Mouse (Mus musculus) cerebellum, postnatal 10 days (tissue): Measurements from ENCODE around the gene Fam160a1.

Experiments used
- DNase-seq, 2 experiments: peaks; one replicate each; pipeline ENCODE4 v3.0.0; 2021; ENCODE audit warnings: mixed read lengths in 2 of 2

The Fam160a1 gene

DNA sequence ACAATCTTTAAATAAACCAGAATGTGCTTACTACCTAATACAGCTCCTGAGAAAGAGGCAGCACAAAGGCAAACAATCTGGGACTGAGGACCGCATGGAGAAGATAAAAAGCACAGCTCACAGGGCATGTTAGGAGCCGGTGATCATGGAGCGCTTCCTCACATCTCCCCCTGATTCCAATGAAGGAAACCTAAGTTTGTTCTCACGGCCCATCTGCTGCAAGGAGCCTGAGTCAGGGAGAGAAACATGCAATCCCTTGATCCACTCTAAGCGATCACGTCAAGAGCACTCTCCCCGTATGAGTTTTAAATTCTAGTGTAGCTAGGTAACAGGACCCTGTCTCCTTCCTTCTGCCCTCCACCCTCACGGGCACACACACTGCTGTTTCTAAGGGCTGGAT lies 140.0 kb downstream of the Fam160a1 start:
- DNase-seq: no peak

DNA sequence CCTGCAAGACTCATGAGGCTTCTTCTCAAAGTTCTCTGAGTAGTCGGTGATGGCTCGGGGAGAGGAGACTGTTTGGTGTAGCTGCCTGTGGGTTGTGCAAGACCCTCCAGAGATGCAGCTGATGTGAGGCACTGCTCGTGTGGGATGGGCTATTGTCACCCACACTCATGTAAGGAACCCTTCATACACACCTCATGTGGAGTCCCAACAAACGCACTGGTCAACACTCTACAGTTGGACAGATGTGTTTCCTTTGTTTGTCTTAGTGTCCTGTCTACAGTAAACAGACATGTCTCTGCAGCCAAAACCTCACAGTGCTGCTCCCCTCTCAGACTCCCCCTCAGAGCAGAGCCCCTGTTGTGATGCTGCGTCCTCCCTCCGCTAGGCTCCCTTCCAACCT lies 147.2 kb downstream of the Fam160a1 start:
- DNase-seq: no peak

DNA sequence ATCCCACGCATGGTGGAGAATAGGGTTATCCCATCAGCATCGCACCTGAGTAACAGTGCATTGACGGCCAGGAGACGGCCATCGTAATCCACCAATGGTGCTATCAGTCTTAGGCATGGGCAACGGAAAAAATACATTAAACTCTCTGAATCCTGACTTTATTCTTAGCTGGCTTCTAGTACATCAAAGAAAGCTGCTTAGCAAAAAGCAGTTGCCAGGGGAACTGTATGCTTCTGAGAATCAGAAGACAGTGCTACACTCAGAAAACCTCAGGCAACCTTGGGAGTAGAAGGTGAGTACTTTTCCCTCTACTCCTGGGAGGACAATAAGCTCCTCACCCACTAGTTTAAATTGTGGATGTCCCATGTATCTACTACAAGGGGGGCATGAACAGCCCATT lies 149.4 kb downstream of the Fam160a1 start:
- no peak for DNase-seq

DNA sequence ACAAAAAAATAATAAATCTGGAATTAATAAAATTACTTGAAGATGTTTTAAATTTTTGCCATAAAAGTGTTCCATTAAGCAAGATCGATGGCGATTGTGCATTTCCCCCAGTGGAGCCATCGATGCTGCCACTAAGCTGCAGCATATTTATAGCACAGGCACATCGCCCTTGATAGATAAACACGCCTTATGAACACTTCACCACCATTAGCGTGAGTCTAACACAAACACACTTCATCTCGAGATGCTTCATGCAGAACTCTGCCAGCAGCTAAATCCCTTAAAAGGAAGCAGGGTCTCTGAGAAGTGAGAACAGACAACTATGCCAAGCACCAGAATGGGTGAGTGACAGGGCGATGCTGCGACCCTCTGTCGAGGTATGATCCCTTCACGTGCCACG lies 150.4 kb downstream of the Fam160a1 start:
- no peak for DNase-seq

DNA sequence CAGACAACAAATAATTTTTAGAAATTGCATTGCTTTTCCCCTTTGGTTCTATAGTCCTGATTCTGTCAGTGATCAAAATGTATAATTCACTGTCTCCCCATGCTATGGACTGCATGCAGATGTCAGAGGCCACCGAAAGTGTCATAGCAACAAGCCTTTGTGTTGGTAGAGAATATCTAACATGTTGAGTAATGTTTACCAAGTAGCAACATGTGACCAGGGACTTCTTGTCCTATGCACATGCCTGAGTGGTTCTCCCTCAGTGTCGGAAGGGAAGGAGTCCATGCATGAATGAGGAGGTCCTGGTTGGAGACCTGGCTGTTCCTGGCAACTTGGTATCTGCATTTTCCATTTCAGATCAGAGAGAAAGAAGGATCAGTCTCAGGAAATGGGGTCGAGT lies 150.9 kb downstream of the Fam160a1 start:
- no peak for DNase-seq

DNA sequence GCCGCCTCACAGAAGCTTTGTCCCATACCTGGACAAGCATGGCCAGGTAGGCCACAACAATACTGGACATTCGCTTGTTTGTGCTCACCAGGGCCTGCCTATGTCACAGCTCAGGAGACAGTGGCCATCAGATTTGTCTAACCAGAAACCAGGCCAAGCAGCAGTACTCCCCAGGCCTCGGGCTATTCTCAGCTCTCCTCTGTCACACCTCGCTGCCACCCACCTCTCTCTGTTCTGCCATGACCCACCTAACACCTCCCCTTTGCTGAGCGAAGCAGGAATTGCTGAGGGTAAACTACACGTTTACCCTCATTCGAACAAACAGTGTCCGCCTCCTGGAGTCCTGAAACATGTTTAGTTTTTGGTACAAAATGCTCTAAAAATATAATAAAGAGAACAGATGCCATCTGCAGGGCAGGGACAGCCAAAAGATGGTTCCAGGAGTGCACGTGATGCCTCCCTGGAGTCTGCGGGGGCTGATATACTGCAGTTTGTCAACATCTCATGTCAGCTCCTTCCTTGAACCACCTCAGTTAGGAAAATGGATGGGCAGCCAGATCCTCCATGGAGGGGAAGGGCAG lies 152.4 kb downstream of the Fam160a1 start:
- peak; percentile 54 to 62 for DNase-seq

DNA sequence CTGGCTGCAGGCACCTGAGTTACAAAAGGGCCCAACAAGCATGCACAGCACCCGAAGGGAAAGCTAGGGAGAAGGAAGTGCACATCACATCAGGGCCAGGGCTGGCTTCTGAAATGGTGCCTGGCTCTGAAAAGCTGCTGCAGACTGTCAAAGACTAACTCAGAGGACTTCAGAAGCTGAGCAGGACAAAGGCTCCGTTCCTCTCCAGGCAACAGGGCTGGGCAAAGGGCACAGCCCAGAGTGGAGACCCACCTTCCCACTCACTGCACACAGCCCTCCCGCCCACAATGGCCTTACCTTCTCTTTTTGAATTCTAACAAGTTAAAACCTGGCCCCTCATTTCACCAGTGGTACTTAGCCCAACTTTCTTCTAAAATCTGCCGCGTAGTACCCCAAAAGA lies 153.3 kb downstream of the Fam160a1 start:
- DNase-seq: no peak

DNA sequence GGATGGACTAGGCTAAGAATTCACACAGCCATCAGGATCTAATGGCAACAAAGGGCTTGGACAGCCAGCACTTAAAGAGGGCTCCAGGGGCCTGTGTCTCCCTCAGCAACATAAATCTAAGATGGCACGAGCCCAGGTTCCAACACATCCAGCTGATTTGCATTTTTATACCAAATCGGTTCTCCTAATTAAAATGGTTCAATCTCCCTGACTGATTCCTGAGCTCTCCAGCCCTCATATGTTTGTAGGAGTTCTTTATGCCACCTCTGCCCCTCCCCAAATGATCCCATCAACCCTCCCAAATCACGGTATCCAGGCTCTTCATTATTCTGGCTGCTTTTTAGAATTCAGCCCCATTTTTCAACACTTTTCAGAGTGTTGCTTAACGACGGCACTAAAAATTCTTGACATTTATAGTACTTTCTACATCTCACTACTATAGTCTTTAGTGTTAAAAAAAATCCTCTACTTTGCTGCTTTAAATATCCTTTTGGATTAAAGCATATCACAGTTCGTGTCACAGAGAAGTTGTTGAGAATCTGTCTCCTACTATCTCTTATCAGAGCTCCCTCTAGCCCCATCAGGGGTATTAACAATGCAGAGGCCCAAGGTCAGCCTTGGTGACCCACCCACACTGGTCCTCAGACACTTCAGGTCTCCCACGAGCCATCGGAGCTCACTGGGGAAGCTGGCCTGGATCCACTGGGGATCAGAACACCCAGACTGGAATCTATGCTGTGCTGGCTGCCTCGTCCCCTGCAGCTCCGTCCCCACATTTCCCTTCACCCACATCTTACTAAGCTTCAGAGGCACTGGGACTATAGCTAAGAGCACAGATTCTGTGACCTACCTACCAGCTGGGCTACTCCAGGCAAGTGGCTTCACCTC lies 154.9 kb downstream of the Fam160a1 start:
- DNase-seq: no peak

DNA sequence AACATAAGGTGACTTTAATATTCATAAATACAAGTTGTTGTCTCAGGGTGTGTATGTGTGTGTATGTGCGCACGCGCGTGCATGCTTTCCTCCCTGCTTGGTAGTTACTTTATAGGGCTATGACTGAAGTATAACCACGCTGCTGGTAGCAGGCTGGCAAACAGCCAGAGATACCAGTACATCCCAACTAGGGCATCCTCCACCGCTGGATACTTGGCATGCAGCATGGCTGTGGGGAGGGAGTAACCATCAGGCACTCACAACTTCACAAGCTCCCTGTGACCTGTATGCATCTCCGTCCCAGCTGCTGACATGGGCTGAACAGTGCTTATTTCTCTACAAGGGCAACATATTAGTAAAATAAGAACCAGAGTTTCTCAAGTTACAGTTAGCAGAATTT lies 157.4 kb downstream of the Fam160a1 start:
- DNase-seq: peak; percentile 43 to 50

DNA sequence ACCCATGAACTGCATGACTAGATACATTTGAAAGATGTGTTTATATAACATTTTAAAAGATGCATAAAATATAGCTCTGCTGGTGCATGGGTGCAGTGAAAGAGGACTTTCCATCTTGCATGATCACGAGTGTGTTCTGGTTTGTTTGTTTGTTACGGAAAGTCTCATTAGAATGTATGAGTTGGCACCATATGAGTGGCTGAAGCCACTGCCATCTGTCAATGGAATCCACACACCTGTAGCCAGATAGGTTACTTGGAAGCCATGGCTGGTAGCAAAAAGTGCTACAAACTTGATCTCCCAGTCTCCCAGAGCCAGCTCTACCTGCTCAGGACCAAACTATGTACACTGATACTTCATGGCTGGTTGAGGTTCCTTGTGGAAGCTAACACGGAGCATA lies 161.6 kb downstream of the Fam160a1 start:
- DNase-seq: no peak

DNA sequence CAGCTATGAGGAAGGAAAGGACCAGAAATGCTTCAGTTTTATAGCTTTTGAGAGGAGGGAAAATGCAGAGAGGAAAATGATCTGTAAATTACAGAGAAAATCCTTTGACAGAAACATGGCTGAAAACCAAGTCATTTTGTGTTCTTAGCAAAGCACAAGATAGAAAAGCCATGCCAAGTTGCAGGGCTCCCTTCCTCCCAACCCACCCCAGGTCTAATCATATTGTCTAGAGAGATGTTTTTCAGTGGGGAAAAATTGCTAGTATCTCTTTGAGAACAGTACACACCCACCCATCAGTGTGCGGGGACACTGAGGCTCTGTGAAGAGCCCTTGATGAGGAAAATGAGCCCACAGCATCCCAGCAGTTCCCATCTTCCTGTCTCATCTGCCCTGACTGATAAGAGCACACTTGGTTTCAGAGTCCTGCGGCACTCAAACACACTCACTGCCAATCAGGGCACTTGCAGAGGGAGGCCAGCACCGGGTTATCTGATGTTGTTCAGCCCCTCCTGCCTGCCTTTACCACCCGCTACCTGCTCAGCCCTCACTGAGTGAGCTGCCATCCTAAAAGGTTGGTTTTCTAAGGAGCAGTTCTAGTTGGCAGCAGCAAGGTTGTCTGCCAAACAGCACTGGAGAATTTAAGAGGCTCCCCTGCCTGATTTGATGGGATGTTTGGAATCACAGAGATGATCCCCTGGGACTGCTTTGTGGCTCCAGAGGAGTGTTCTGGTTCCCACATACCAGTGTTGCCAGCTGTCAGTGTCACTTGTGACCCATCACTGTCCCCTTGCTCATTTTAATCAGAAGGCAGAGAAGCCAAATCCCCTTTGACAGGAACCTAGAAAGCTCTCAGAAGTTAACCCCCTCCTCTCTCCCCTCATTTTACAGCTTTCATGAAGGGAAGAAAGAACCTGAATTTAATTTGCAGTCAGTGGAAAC lies 164.1 kb downstream of the Fam160a1 start:
- DNase-seq: no peak

DNA sequence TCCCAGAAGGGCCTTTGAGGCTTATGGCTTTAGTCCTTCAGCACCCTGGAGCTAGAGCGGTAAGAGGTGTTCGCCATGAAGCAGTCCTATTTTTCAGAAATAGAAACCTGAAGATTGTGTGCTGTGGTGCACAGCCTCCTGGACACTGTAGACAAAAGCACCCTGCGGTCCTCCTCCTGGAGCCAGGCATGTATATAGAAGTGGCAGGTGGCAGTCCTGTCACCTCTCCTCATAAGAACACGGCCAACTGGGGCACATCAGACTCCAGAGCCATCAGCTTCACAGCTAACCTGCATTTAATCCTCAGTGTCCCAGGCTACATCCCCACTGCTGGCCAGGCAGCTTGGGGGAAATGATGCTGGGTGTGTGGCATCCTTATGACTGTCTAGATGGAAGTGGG lies 167.9 kb downstream of the Fam160a1 start:
- no peak for DNase-seq

DNA sequence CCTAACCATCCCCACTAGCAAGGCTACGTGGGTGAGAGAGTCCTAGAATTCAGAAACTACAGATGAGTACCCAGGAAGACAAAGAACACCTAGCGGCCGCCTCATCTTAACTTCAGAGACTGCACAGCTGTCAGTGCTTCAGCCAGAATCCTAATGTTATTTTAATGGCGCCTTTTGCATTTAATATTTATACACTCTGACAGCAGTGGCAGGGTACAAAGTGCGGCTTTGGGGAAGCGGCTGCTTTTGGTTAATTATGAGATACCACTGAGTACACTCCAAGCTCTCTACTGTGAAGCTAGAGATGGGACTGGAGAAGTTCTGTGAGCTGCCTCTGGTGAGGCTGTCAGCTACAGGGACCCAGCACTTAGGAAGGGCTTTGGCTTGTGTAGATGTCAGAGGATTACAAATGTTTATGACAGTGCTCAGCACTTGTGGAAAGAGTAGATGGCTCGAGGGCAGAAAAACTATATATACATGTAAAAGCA lies 171.5 kb downstream of the Fam160a1 start:
- DNase-seq: no peak

DNA sequence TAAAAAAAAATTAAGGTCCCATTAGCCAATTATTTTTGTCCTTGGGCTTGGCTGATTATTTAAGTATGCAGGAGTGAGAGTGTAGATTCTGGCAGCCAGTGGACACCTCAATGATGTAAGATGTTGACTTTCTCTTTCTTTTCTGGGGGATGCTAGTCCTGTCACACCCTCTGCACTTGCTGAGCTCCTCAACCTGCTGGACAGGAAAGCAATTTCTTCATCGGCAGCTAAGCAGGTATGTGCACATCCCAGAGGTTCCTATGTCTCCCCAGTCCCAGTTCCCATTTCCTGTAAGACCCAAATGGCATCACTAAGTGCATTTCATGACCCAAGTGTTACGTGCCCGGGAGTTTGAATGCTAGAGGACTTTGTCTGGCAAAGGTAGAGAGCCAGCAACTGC lies 172.3 kb downstream of the Fam160a1 start:
- no peak for DNase-seq

DNA sequence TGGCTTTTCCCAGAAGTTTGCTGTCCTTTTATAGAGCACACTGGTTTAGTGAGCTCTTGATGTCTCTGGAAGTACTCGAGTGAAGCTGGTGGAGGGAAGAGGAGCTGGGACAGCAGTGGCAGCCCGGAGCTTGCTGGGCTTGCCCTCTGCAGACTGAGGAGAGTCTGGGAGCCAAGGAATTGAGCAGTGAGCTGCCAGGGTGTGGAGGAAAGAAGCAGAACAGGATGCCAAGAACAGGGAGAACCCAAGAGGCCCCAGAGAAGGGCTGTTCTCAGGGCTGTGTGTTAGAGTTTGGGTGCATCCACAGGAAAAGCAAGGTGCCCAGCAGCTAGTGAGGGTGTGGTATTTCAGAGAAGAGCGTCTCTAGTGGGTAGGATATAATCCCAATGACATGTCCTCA lies 175.3 kb downstream of the Fam160a1 start:
- DNase-seq: no peak

DNA sequence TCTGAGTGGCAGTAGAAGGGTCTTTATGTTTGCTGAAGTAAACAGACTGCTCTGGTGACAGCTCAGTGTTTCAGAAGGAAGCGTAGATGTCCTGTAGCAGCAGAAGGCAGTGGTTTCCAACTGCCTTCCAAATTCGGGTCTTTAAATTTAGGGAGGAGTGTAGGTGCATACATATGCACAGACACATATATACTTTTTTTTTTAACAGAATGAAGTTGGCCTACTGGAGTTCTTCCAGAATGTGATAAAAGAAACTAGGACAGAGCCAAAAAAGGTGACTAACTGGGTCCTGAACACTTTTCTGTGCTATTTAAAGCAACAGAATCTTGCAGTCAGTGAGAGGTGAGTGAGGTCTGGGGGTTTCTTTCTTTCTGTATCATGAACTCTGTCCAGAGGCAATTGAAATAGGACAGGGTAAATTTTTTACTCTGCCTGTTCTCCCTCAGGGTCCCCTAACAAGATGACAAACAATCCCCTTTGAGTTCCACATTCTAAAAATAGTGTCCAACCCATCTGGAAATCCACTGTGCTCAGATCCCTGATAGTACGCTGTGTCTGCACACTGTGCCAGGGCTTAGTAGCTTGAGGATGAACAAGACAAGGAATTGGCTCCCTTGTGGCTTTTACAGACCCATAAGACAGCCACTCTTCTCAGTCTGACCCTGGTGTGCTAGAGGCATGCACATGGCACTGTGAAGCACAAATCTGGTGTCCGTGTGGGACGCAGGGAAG lies 180.2 kb downstream of the Fam160a1 start:
- no peak for DNase-seq

DNA sequence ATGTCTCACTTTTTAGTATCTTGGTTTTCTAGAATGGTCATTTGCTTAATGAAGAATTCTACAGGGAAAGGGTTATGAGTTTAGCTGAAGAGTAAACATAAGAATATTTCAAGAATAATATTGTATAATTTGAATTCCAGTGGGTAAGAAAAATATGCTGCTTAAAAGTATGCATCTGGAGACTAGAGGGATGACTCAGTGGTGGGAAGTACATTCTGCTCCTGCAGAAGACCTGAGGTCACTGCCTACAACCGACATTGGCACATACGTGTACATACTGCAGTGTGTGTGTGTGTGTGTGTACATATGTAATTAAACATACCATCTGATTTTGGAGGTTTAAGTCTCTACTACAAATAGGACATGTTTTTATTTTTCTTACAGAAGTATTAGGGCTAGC lies 181.5 kb downstream of the Fam160a1 start:
- no peak for DNase-seq

DNA sequence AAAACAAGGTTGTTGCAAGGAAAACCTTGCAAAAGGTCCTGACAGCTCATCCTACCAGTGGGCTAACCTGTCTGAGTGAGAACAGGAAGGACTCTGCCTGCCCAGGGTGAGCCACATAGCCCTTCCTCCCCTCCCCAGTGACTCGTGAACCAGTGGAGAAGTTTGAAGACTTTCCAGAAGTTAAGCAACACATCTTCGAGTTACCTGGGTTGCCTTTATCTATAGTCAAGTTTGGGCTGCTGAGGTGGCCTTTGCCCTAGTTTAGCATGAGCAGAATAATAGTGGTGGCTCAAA lies 182.0 kb downstream of the Fam160a1 start:
- DNase-seq: no peak

DNA sequence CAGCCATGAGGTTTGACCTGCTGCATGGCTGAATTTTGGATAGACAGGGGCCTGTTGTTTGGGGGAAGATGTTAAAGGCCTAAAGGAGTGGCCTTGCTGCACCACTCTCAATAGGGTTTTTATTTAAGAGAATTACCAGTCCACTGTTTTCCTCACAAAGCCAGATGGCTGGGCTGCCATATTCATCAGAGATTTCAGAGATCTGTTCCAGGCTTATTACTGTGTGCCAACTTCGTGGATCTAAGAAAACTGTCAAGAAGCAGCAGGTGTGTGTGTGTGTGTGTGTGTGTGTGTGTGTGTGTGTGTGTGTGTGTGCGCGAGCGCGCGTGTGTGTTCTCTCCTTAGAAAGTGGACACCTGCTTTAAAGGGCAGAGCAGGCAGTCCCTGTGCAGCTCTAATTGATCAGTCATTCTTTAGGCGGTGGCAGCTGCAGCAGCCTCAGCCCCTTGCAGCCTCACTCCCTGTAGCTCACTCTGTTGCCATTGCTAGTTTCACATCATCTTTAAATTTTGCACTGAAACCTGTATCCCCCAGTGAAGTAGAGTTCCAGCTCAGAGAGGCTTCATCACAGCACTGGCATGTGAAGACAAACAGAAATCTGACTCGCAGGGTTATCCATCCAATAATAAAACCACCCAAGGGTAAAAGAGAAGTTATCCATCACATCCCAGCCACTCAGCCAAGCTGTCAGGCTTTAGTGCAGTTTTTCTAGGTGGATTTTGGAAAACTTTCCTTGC lies 182.5 kb downstream of the Fam160a1 start:
- peak in 1 of 2 experiments; percentile 20 for DNase-seq

DNA sequence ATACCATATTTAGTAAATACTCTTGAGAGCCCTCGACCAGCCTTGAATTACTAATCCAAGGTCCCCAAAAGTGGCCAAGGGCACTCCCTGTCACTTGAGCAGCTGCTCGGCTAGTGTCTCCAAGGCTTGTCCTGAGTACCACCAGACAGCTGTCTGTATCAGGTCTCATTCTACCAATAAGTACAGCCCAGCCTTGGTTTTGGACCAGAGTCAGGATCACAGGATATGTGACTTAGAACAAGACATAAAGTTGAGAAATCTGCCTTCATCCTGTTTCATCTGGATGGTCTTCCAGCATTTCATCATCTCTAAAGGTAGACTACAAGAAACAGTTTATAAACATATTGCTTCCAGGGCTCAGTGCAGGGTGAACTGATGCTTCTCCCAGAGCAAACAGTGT lies 183.4 kb downstream of the Fam160a1 start:
- no peak for DNase-seq

DNA sequence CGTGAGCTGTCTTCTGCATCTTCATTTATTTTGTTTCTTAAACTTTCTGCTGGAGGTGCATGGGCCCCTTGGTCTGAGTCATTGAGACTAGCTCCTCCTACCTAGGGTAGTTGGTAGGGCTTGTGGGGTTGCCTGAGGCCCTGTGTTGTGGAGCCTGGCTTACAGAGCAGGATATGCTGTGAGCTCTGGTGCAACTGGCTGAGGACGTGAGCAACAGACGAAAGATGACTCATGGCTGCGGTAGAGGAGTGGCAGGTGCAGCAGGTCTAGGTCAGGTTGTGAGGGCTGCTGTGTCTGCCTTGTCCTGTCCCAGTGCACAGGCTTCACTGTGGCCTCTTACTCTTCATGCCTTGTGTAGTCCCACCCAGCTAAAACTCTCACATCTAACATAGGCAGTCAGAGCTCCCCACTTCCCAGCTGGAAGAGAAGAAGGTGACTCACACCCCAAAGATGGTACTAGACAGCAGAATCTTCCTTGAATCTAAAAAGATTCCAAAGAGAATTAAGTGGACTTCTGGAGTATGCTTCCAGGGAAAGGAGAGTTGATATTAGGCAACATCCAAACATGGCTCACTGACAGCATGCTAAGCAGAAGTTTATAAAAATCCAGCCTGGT lies 187.1 kb downstream of the Fam160a1 start:
- no peak for DNase-seq

DNA sequence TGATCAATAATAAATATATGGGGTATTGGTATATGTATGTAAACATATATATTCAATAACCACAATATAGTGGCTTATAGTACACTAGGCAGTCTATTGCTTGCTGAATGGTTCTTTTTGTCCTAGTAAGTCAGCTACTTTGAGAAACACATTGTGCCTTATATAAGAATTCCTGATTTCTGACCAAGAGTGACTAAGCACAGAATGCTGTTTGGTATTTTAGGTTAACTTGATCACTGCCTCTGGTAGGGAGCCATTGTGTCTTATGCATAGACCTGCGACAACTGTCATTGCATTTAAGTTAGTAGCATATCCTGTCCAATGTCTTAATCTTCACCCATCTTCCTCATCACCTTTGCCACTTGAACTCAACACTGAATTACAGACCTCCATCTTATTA lies 197.3 kb downstream of the Fam160a1 start:
- no peak for DNase-seq
